Mouse (Mus musculus) liver, postnatal 0 days (tissue): ENCODE data around the gene Fam186b. TPM values are rescaled to one million over a fixed set of nuclear protein-coding genes. Genes with fewer than 3 reads are reported as not detected.

ENCODE experiments used
- ATAC-seq: fragments of 200-750 bp; cut with Nextera tagmentation; 2 replicates; pipeline ENCODE4 v1.8.0; 2017; ENCODE audit warnings: mild to moderate bottlenecking, moderate library complexity
- DNase-seq: peaks from one replicate; pipeline ENCODE4 v3.0.0-alpha.2; 2016
- H3K27ac ChIP-seq: fragments of 300-500 bp; sonication (generic); 2 replicates; pipeline ENCODE4 v1.5.1; 2014; ENCODE audit warnings: antibody characterized with exemption, moderate library complexity, mild to moderate bottlenecking, low read depth
- H3K27me3 ChIP-seq: fragments of 300-500 bp; sonication (generic); 2 replicates; pipeline ENCODE4 v1.6.1; 2014; ENCODE audit warnings: low read length, control low read depth, mixed read lengths; ENCODE audit not compliant: insufficient read depth
- H3K36me3 ChIP-seq: fragments of 300-500 bp; sonication (generic); replicated peaks from 2 replicates; pipeline ENCODE4 v1.6.1; 2014; ENCODE audit warnings: mild to moderate bottlenecking, control low read depth, low read length, moderate library complexity, mixed read lengths; ENCODE audit not compliant: insufficient read depth
- H3K4me1 ChIP-seq: fragments of 300-500 bp; sonication (generic); 2 replicates; pipeline ENCODE4 v1.6.1; 2014; ENCODE audit warnings: antibody characterized with exemption, mild to moderate bottlenecking, control low read depth; ENCODE audit not compliant: insufficient read depth
- H3K4me2 ChIP-seq: fragments of 300-500 bp; sonication (generic); 2 replicates; pipeline ENCODE4 v1.6.1; 2014; ENCODE audit warnings: low read depth, mild to moderate bottlenecking, low read length, moderate library complexity, mixed read lengths
- H3K4me3 ChIP-seq: fragments of 300-500 bp; sonication (generic); 2 replicates; pipeline ENCODE4 v1.5.1; 2014; ENCODE audit warnings: low read depth, low read length
- H3K9ac ChIP-seq: fragments of 300-500 bp; sonication (generic); replicated peaks from 2 replicates; pipeline ENCODE4 v1.6.1; 2014; ENCODE audit warnings: mild to moderate bottlenecking, moderate library complexity
- H3K9me3 ChIP-seq: fragments of 300-500 bp; sonication (generic); 2 replicates; pipeline ENCODE4 v1.6.1; 2016; ENCODE audit warnings: mild to moderate bottlenecking, control low read depth, low read length, mixed read lengths
- CTCF ChIP-seq: sonication (generic); IDR thresholded peaks from 2 replicates; pipeline ENCODE4 v1.5.1; 2016; ENCODE audit warnings: antibody characterized with exemption, low read depth
- EP300 ChIP-seq: IDR thresholded peaks from 2 replicates; pipeline ENCODE4 v1.6.1; 2016; ENCODE audit warnings: antibody characterized with exemption, low read depth, mild to moderate bottlenecking
- WGBS: fragments of 180-500 bp; shearing (Covaris S2); extraction: QIAGEN DNeasy Blood & Tissue Kit; methylation state at CpG from one replicate; pipeline ENCODE4 v1.1.7; 2014; ENCODE audit not compliant: insufficient replicate concordance; 5-methylcytosine and 5-hydroxymethylcytosine counted together
- polyA plus RNA-seq: library from polyadenylated mRNA; unstranded; fragments of >200 nt; fragmentation: Nextera tagmentation; extraction: Ambion mirVana; gene quantifications from 2 replicates; pipeline ENCODE4 v1.2.1, GENCODE M21; 2015

The Fam186b gene
- polyA plus RNA-seq, 1 experiment from 2014 or later: not detected

DNA sequence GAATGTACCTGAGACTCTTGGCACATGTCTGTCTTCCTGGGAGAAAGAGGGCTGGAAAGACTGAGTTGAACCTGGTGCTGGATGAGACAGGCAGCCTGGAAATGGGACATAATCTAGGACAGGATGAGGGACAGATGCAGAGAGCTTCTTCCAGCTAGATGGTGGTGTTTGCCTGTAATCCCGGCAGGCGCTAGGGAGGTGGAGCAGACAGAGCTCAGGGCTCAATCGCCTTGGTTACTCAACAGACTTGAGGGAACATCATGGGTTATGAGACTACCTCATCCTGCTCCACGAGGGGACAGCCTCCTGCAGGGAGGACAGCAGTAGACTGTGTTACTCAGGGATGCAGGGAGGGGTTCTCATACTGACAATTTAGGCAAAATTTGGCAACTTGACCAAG lies 54.4 kb downstream of the Fam186b start:
- WGBS: 68% methylated on average over 4 of the region's 4 CpGs
- Histone ChIP-seq H3K4me2 (no peak overlapping the region), H3K36me3 (peaks cover 23% of the 10 kb centered on the region), H3K4me1 (no peaks in the 10 kb centered on the region), H3K27me3 (no peaks in the 10 kb centered on the region), H3K9ac (no peak overlapping the region), H3K27ac (no peak overlapping the region), H3K4me3 (no peak overlapping the region), H3K9me3 (no peaks in the 10 kb centered on the region)
- TF ChIP-seq CTCF (no peak), EP300 (no peak)
- DNase-seq: no peak
- ATAC-seq: no peak

GRCm38 (mm10) chr15:99240129-99240528 lies 55.6 kb downstream of the Fam186b start:
- H3K4me3 ChIP-seq: no peak overlapping the region
- no peak overlapping the region for H3K4me2 ChIP-seq
- DNase-seq: no peak
- H3K27ac ChIP-seq: no peak overlapping the region
- TF ChIP-seq EP300 (no peak), CTCF (peak; percentile 54)
- H3K36me3 ChIP-seq: peaks cover 14% of the 10 kb centered on the region
- WGBS: 65% methylated on average over 4 of the region's 4 CpGs
- no peaks in the 10 kb centered on the region for H3K27me3 ChIP-seq
- no peak overlapping the region for H3K9ac ChIP-seq
- H3K9me3 ChIP-seq: no peaks in the 10 kb centered on the region
- no peak for ATAC-seq
- no peaks in the 10 kb centered on the region for H3K4me1 ChIP-seq

- H3K4me2 ChIP-seq: no peak overlapping the region
- H3K4me3 ChIP-seq: no peak overlapping the region
- DNase-seq: no peak
- no peak overlapping the region for H3K9ac ChIP-seq
- WGBS: 56% methylated on average over 11 of the region's 11 CpGs
- TF ChIP-seq EP300: no peak
- H3K36me3 ChIP-seq: peaks cover 7% of the 10 kb centered on the region; the same call in 1 of the 2 replicates
- ATAC-seq: no peak
- no peaks in the 10 kb centered on the region for H3K9me3 ChIP-seq
- H3K27me3 ChIP-seq: peaks cover 3% of the 10 kb centered on the region; the same call in 1 of the 2 replicates
- no peak overlapping the region for H3K27ac ChIP-seq
- 0 out of 2 replicates have a peak, but pooled peaks cover 5% of the 10 kb centered on the region for H3K4me1 ChIP-seq
These were observed 57.7 kb downstream of the Fam186b start for GRCm38 (mm10) chr15:99238006-99238405.

GRCm38 (mm10) chr15:99234326-99235010 lies 61.2 kb downstream of the Fam186b start:
- no peak overlapping the region for H3K27ac ChIP-seq
- 38% methylated on average over 12 of the region's 12 CpGs for WGBS
- H3K4me2 ChIP-seq: no peak overlapping the region
- ATAC-seq: peak; percentile 15; the same call in 1 of the 2 replicates
- DNase-seq: no peak
- H3K36me3 ChIP-seq: no peaks in the 10 kb centered on the region
- H3K4me3 ChIP-seq: no peak overlapping the region
- 0 out of 2 replicates have a peak, but pooled peaks cover 5% of the 10 kb centered on the region for H3K4me1 ChIP-seq
- no peak overlapping the region for H3K9ac ChIP-seq
- no peaks in the 10 kb centered on the region for H3K9me3 ChIP-seq
- H3K27me3 ChIP-seq: peaks cover 10% of the 10 kb centered on the region; the same call in 1 of the 2 replicates
- no peak for TF ChIP-seq CTCF
- TF ChIP-seq EP300: no peak

GRCm38 (mm10) chr15:99233719-99234118 lies 62.0 kb downstream of the Fam186b start:
- H3K9me3 ChIP-seq: no peaks in the 10 kb centered on the region
- H3K4me1 ChIP-seq: 0 out of 2 replicates have a peak, but pooled peaks cover 5% of the 10 kb centered on the region
- TF ChIP-seq CTCF (no peak), EP300 (no peak)
- no peak overlapping the region for H3K27ac ChIP-seq
- ATAC-seq (no peak), DNase-seq (no peak)
- no peaks in the 10 kb centered on the region for H3K36me3 ChIP-seq
- WGBS: 34% methylated on average over 16 of the region's 17 CpGs
- H3K9ac ChIP-seq: no peak overlapping the region
- no peak overlapping the region for H3K4me3 ChIP-seq
- H3K27me3 ChIP-seq: peaks cover 10% of the 10 kb centered on the region; the same call in 1 of the 2 replicates
- H3K4me2 ChIP-seq: no peak overlapping the region

DNA sequence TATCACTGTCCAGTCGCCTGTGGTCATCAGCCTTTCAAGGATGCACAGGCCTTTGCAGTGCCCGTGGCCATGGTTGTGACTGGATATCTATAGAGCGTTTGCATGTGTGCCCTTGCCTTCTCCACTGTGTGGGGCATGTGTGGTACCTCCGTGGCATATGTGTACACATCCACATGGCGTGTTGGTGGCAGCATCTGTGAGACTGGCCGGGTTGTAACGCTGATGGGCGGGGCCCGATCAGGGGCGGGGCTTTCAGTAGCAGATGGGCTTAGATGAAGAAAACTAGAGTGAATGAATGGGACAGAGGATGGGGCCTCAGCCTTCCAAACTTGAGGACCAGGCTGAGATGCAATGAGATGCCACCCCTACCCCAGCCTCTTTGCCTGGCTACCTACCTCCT lies 63.7 kb downstream of the Fam186b start:
- peaks cover 25% of the 10 kb centered on the region for H3K27me3 ChIP-seq

More for the DNA sequence above, 63.7 kb downstream of the Fam186b start:
- Histone ChIP-seq H3K4me1 (0 out of 2 replicates have a peak, but pooled peaks cover 5% of the 10 kb centered on the region), H3K27ac (no peak overlapping the region), H3K9ac (no peak overlapping the region), H3K4me2 (no peak overlapping the region), H3K36me3 (no peaks in the 10 kb centered on the region), H3K9me3 (no peaks in the 10 kb centered on the region), H3K4me3 (no peak overlapping the region)
- no peak for ATAC-seq
- no peak for DNase-seq
- WGBS: 59% methylated on average over 10 of the region's 10 CpGs
- TF ChIP-seq EP300 (no peak), CTCF (no peak)
